Mouse (Mus musculus): ENCODE measurements at regions not wholly inside any gene's neighbourhood (a gene's known extent, or its start where the extent isn't known, plus 50 kb on each side); places are given as distances from the start of the nearest gene placed in this dataset.

- Histone ChIP-seq H3K36me3 (ENCODE audit: insufficient read depth, low read length) (no peaks in the 10 kb centered on the region), H3K4me1 (replicated peaks; ENCODE audit: insufficient read depth, low read length) (no peaks in the 10 kb centered on the region), H3K27me3 (ENCODE audit: insufficient read depth, low read length) (no peaks in the 10 kb centered on the region), H3K27ac (no peak overlapping the region), H3K9ac (ENCODE audit: low read depth, low read length) (no peak overlapping the region), H3K4me2 (ENCODE audit: low read length) (no peak overlapping the region), H3K9me3 (replicated peaks; ENCODE audit: low read length) (no peaks in the 10 kb centered on the region), H3K4me3 (replicated peaks; ENCODE audit: low read depth, low read length) (no peak overlapping the region)
- ATAC-seq (replicated peaks; ENCODE audit: low FRiP score, low read depth): no peak
- DNase-seq (ENCODE audit: low spot score): no peak
- no peak for TF ChIP-seq CTCF (IDR thresholded peaks at IDR 0.05; ENCODE audit: low read depth)
- 70% methylated on average over 1 of the region's 1 CpGs for WGBS
Observed at GRCm38 (mm10) chr3:148446845-148447244, 543.5 kb downstream of the Adgrl2 start.

DNA sequence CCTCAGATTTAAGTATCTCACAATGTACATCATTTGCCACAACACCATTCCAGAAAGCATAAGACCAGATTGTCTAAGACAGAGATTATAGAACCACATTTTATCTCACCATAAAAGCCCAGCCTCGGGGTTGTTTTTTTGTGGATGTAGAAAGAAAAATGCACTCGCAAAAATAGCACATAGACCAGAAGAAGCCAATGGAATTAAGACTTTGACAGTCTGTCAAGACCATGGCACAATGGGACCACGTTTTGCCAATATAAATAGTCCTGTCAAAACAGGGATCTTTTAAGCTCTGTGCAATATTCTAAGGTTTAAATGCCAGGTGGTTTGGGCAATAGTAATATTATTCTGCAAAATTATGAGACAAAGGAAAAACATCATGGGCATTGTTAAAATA is 547.3 kb downstream of the Adgrl2 start:
- no peak overlapping the region for H3K4me2 ChIP-seq (ENCODE audit: low read length)
- H3K27ac ChIP-seq: no peak overlapping the region
- H3K4me1 ChIP-seq (replicated peaks; ENCODE audit: insufficient read depth, low read length): no peaks in the 10 kb centered on the region
- ATAC-seq (replicated peaks; ENCODE audit: low FRiP score, low read depth): no peak
- H3K36me3 ChIP-seq (ENCODE audit: insufficient read depth, low read length): no peaks in the 10 kb centered on the region
- no peak for TF ChIP-seq CTCF (IDR thresholded peaks at IDR 0.05; ENCODE audit: low read depth)
- no peaks in the 10 kb centered on the region for H3K9me3 ChIP-seq (replicated peaks; ENCODE audit: low read length)
- no peaks in the 10 kb centered on the region for H3K27me3 ChIP-seq (ENCODE audit: insufficient read depth, low read length)
- H3K4me3 ChIP-seq (replicated peaks; ENCODE audit: low read depth, low read length): no peak overlapping the region
- H3K9ac ChIP-seq (ENCODE audit: low read depth, low read length): no peak overlapping the region
- WGBS: 73% methylated on average over 3 of the region's 3 CpGs
- no peak for DNase-seq (ENCODE audit: low spot score)

DNA sequence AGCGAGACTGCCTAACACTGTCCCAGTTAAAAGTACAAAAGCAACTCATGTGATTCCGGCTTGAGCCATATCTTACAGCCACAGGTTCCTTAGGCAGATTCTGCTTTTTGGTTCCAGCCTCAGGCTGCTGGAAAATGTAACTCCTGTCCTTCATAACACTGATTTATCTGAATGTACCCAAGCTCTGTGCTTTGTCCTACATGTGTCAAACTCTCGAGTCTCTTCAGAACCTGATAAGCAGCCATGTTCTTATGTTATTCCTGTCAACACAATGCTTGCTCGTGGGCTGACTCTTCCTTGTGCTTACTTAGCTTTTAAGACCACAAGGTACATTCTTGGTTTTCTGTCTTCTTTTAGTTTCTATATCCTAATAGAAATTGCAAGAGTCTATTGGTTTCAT is 556.3 kb downstream of the Adgrl2 start:
- Histone ChIP-seq H3K27ac (no peak overlapping the region), H3K36me3 (ENCODE audit: insufficient read depth, low read length) (no peaks in the 10 kb centered on the region), H3K4me3 (replicated peaks; ENCODE audit: low read depth, low read length) (no peak overlapping the region), H3K9me3 (replicated peaks; ENCODE audit: low read length) (no peaks in the 10 kb centered on the region), H3K4me1 (replicated peaks; ENCODE audit: insufficient read depth, low read length) (no peaks in the 10 kb centered on the region), H3K27me3 (ENCODE audit: insufficient read depth, low read length) (no peaks in the 10 kb centered on the region), H3K9ac (ENCODE audit: low read depth, low read length) (no peak overlapping the region), H3K4me2 (ENCODE audit: low read length) (no peak overlapping the region)
- no peak for DNase-seq (ENCODE audit: low spot score)
- 82% methylated on average over 4 of the region's 4 CpGs for WGBS
- TF ChIP-seq CTCF (IDR thresholded peaks at IDR 0.05; ENCODE audit: low read depth): no peak
- ATAC-seq (replicated peaks; ENCODE audit: low FRiP score, low read depth): no peak

- no peak for TF ChIP-seq CTCF (IDR thresholded peaks at IDR 0.05; ENCODE audit: low read depth)
- H3K36me3 ChIP-seq (ENCODE audit: insufficient read depth, low read length): no peaks in the 10 kb centered on the region
- ATAC-seq (replicated peaks; ENCODE audit: low FRiP score, low read depth) (no peak), DNase-seq (ENCODE audit: low spot score) (no peak)
- no peak overlapping the region for H3K9ac ChIP-seq (ENCODE audit: low read depth, low read length)
- no peak overlapping the region for H3K4me3 ChIP-seq (replicated peaks; ENCODE audit: low read depth, low read length)
- no peaks in the 10 kb centered on the region for H3K9me3 ChIP-seq (replicated peaks; ENCODE audit: low read length)
- H3K4me1 ChIP-seq (replicated peaks; ENCODE audit: insufficient read depth, low read length): no peaks in the 10 kb centered on the region
- H3K27me3 ChIP-seq (ENCODE audit: insufficient read depth, low read length): no peaks in the 10 kb centered on the region
- no peak overlapping the region for H3K4me2 ChIP-seq (ENCODE audit: low read length)
- WGBS: 75% methylated on average over 10 of the region's 10 CpGs
- H3K27ac ChIP-seq: no peak overlapping the region
Observed at GRCm38 (mm10) chr3:148429012-148429865, 561.1 kb downstream of the Adgrl2 start.

- 91% methylated on average over 4 of the region's 4 CpGs for WGBS
- Histone ChIP-seq H3K9me3 (replicated peaks; ENCODE audit: low read length) (no peaks in the 10 kb centered on the region), H3K27me3 (ENCODE audit: insufficient read depth, low read length) (no peaks in the 10 kb centered on the region), H3K4me1 (replicated peaks; ENCODE audit: insufficient read depth, low read length) (no peaks in the 10 kb centered on the region), H3K4me2 (ENCODE audit: low read length) (no peak overlapping the region), H3K9ac (ENCODE audit: low read depth, low read length) (no peak overlapping the region), H3K36me3 (ENCODE audit: insufficient read depth, low read length) (no peaks in the 10 kb centered on the region), H3K4me3 (replicated peaks; ENCODE audit: low read depth, low read length) (no peak overlapping the region), H3K27ac (no peak overlapping the region)
- ATAC-seq (replicated peaks; ENCODE audit: low FRiP score, low read depth) (no peak), DNase-seq (ENCODE audit: low spot score) (no peak)
- TF ChIP-seq CTCF (IDR thresholded peaks at IDR 0.05; ENCODE audit: low read depth): no peak
Observed at GRCm38 (mm10) chr3:148424089-148424488, 566.3 kb downstream of the Adgrl2 start.

- Histone ChIP-seq H3K4me1 (replicated peaks; ENCODE audit: insufficient read depth, low read length) (no peaks in the 10 kb centered on the region), H3K4me3 (replicated peaks; ENCODE audit: low read depth, low read length) (no peak overlapping the region), H3K9me3 (replicated peaks; ENCODE audit: low read length) (no peaks in the 10 kb centered on the region), H3K9ac (ENCODE audit: low read depth, low read length) (no peak overlapping the region), H3K36me3 (ENCODE audit: insufficient read depth, low read length) (no peaks in the 10 kb centered on the region), H3K27me3 (ENCODE audit: insufficient read depth, low read length) (no peaks in the 10 kb centered on the region), H3K4me2 (ENCODE audit: low read length) (no peak overlapping the region), H3K27ac (no peak overlapping the region)
- ATAC-seq (replicated peaks; ENCODE audit: low FRiP score, low read depth) (no peak), DNase-seq (ENCODE audit: low spot score) (no peak)
- WGBS: 95% methylated on average over 1 of the region's 1 CpGs
- no peak for TF ChIP-seq CTCF (IDR thresholded peaks at IDR 0.05; ENCODE audit: low read depth)
Observed at GRCm38 (mm10) chr3:148423383-148423782, 567.0 kb downstream of the Adgrl2 start.
